Mouse (Mus musculus) activated CD4-positive, CD25-positive, alpha-beta regulatory T cell, adult 9 weeks (primary cell): ENCODE data around the gene Gpr101. TPM values are rescaled to one million over a fixed set of nuclear protein-coding genes. Genes with fewer than 3 reads are reported as not detected.

ENCODE experiments used
- polyA plus RNA-seq: library from polyadenylated mRNA; unstranded; fragments of 100-300 nt; shearing (Covaris generic); gene quantifications from one replicate; pipeline ENCODE4 v1.2.1, GENCODE M21; 2017

Gene Gpr101
- not detected for polyA plus RNA-seq

GRCm38 (mm10) chrX:57503634-57504033 lies at the start of gene Gpr101:
TSS of gene Gpr101 (minus strand) at chrX:57503757.

Other genes with a start within 250 kb of the Gpr101 start
- 146 TPM for gene Arhgef6, start 165.0 kb downstream of the Gpr101 start, polyA plus RNA-seq
- gene Rbmx, start 110.7 kb downstream of the Gpr101 start, polyA plus RNA-seq: 73.7 TPM
- gene Gm364, start 94.6 kb downstream of the Gpr101 start, polyA plus RNA-seq: not detected